33 mouse cellular contexts compared by ENCODE assay signal in the genomic region with DNA sequence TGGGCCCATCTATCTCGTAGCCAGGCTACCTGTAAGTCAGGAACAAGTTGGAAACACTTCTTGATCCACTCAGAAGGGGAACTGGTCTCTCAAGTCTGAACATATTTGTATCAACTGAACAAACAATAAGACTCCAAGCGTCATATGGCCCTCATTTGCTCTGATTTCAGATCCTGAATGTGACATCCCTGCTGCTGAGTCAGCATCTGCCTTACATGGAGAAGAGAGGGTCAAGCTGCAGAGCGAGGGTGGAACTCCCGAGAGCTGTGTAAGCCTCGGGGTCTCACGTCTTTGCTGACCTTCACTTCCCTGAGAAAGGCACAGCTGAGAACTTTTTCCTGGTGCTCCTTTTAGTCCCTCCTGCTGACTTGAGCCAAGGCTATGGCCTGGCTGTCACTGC. TPM values are rescaled to one million over a fixed set of nuclear protein-coding genes. Genes with fewer than 3 reads are reported as not detected.
"Had no signal": no experiment of that assay in that cellular context is flagged by ENCODE, and none has a peak within 500 bp of the region (broad histone marks: within the 10 kb centered on the region; RNA-seq: fewer than 3 reads in every experiment).

No protein-coding gene starts in this region.

- H3K9ac ChIP-seq: embryonic facial prominence, embryonic 12.5 days; embryonic facial prominence, embryonic 13.5 days; embryonic facial prominence, embryonic 15.5 days; forebrain, embryonic 12.5 days; forebrain, embryonic 13.5 days; forebrain, embryonic 15.5 days; forebrain, postnatal 0 days had no signal

- H3K27me3 ChIP-seq: embryonic facial prominence, embryonic 12.5 days; embryonic facial prominence, embryonic 15.5 days; forebrain, embryonic 12.5 days; forebrain, embryonic 13.5 days; forebrain, embryonic 15.5 days had no signal

- H3K27ac ChIP-seq: embryonic facial prominence, embryonic 10.5 days; embryonic facial prominence, embryonic 12.5 days; embryonic facial prominence, embryonic 13.5 days; embryonic facial prominence, embryonic 15.5 days; forebrain, embryonic 10.5 days; forebrain, embryonic 12.5 days; forebrain, embryonic 13.5 days; forebrain, embryonic 15.5 days; gastrocnemius, adult 2 months; heart, adult 2 months had no signal

- H3K9me3 ChIP-seq: embryonic facial prominence, embryonic 10.5 days; embryonic facial prominence, embryonic 12.5 days; embryonic facial prominence, embryonic 13.5 days; embryonic facial prominence, embryonic 15.5 days; forebrain, embryonic 10.5 days; forebrain, embryonic 12.5 days; forebrain, embryonic 13.5 days; forebrain, embryonic 15.5 days had no signal

- H3K4me3 ChIP-seq: embryonic facial prominence, embryonic 10.5 days; embryonic facial prominence, embryonic 12.5 days; embryonic facial prominence, embryonic 13.5 days; embryonic facial prominence, embryonic 15.5 days; erythroblast, embryonic 14.5 days; forebrain, embryonic 10.5 days; forebrain, embryonic 12.5 days; forebrain, embryonic 13.5 days; forebrain, embryonic 15.5 days; gastrocnemius, adult 2 months; heart, adult 2 months had no signal

- H3K4me2 ChIP-seq: embryonic facial prominence, embryonic 12.5 days; embryonic facial prominence, embryonic 13.5 days; embryonic facial prominence, embryonic 15.5 days; forebrain, embryonic 12.5 days; forebrain, embryonic 13.5 days; forebrain, embryonic 15.5 days had no signal

- DNase-seq: cerebellum, adult 9-10 months; cerebellum, adult 9-11 months; cerebellum, postnatal 10 days; cerebellum, postnatal 14 days; cerebellum, postnatal 25 days; cerebellum, postnatal 36 days; embryo, embryonic 11 days; forebrain, postnatal 0 days; gastrocnemius, adult 2 months; gastrocnemius, postnatal 10 days; gastrocnemius, postnatal 14 days; gastrocnemius, postnatal 25 days; gastrocnemius, postnatal 36 days; heart, adult 18-20 months; heart, adult 2 months had no signal

- H3K36me3 ChIP-seq: embryonic facial prominence, embryonic 10.5 days; embryonic facial prominence, embryonic 12.5 days; embryonic facial prominence, embryonic 13.5 days; embryonic facial prominence, embryonic 15.5 days; forebrain, embryonic 10.5 days; forebrain, embryonic 12.5 days; forebrain, embryonic 15.5 days had no signal

- H3K4me1 ChIP-seq: embryonic facial prominence, embryonic 12.5 days; embryonic facial prominence, embryonic 13.5 days; embryonic facial prominence, embryonic 15.5 days; forebrain, embryonic 10.5 days; forebrain, embryonic 12.5 days; forebrain, embryonic 13.5 days; forebrain, embryonic 15.5 days had no signal

RNA-seq across cellular contexts. Expression of a gene that starts 47.6 kb away (rescaled TPM):
- total RNA-seq: common myeloid progenitor, adult 5-6 weeks; gastrocnemius, adult 18-20 months; gastrocnemius, adult 2 months; gastrocnemius, adult 8-10 months; gastrocnemius, postnatal 10 days; gastrocnemius, postnatal 25 days; gastrocnemius, postnatal 36 days; granulocyte monocyte progenitor cell, adult 5-6 weeks; heart, adult 18-20 months; heart, adult 2 months; heart, adult 8-10 months had no signal
- polyA plus RNA-seq: embryonic facial prominence, embryonic 10.5 days; embryonic facial prominence, embryonic 11.5 days; erythroblast, embryonic 14.5 days; forebrain, embryonic 10.5 days; forebrain, embryonic 11.5 days; forebrain, embryonic 13.5 days; forebrain, embryonic 16.5 days; gonadal fat pad, adult 2 months had no signal

RNA-seq across cellular contexts. Expression of a gene that starts 57.4 kb away (rescaled TPM):
- total RNA-seq: common myeloid progenitor, adult 5-6 weeks; granulocyte monocyte progenitor cell, adult 5-6 weeks had no signal
- polyA plus RNA-seq: erythroblast, embryonic 14.5 days had no signal
